Mouse (Mus musculus): ENCODE measurements around the gene Sowaha.

- no peak for TF ChIP-seq CTCF (IDR thresholded peaks at IDR 0.05; ENCODE audit: low read depth)
- no peak for TF ChIP-seq EP300 (IDR thresholded peaks at IDR 0.05; ENCODE audit: low read depth)
Observed at GRCm38 (mm10) chr11:53429182-53429581, 50.9 kb downstream of the Sowaha start.
